Mouse (Mus musculus) neutrophil, adult 5-6 weeks (primary cell): ENCODE results near the gene Heatr4. TPM values are rescaled to one million over a fixed set of nuclear protein-coding genes. Genes with fewer than 3 reads are reported as not detected.
"Not testable (repeated sequence)": the region's sequence is repeated elsewhere in the genome, so short reads cannot be mapped to it uniquely, and the experiment has no call there.

Source experiments
- ATAC-seq: fragments of 151-379, 151-347 bp; 2 replicates; pipeline ENCODE4 v1.8.0; 2017; ENCODE audit warnings: mild to moderate bottlenecking, moderate TSS enrichment; ENCODE audit not compliant: insufficient number of reproducible peaks, poor library complexity, low FRiP score, severe bottlenecking; ENCODE audit errors: extremely low read depth
- total RNA-seq: library from RNA; stranded (forward); fragments of 200-1000 nt; gene quantifications from 2 replicates; pipeline ENCODE4 v1.2.3, GENCODE M21; 2017

Gene Heatr4
- total RNA-seq: not detected in 2 replicates

GRCm38 (mm10) chr12:83984752-83985151, at the start of gene Heatr4:
Gene Heatr4 (minus strand): TSS chr12:83984852.
- no peak for ATAC-seq

GRCm38 (mm10) chr12:84034108-84034507, 49.5 kb upstream of the Heatr4 start:
- no peak for ATAC-seq

GRCm38 (mm10) chr12:84033302-84033701, 48.6 kb upstream of the Heatr4 start:
- ATAC-seq: not testable (repeated sequence)

DNA sequence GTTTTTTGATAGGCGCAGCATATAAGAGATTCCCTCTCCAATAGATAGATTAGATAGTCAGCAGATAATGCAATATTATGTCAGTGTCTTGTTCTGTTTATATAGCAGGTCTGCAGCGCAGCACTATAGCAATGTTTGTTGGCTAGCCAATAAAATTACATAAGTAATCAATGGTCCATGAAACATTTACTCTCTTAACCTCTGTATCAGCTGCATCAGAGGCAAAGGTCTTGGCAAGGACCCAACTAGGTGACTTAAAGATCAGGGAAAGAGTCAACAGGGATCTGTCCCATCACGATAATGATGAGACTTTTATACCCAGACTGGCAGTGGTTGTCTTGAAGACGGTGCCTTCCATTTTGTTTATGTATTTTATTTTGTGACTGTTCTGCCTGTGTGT, 48.2 kb upstream of the Heatr4 start:
- ATAC-seq: no peak

- peak; percentile 96 for ATAC-seq
Measured at GRCm38 (mm10) chr12:84030659-84031332, 46.1 kb upstream of the Heatr4 start.

- not testable (repeated sequence) for ATAC-seq
Measured at GRCm38 (mm10) chr12:84029043-84029442, 44.4 kb upstream of the Heatr4 start.

DNA sequence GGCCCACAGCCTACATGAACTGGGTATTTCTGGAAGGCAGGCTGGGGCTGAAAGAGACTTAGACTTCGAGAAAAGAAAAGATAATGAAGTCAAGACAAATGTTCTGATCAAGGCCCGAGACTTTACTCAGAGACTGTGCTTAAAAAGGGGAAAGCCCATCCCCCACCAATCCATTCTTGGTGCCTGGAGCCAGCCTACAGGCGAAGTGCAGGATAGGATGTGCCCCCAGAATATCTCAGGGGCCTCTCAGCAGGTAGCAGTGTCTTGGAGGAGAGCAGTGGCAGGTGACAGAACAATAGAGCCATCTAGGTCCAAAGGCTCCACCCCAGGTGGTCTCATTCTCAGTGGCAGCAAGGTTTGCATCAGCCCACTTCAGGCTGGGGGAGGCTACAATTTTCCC, 43.7 kb upstream of the Heatr4 start:
- ATAC-seq: not testable (repeated sequence)

DNA sequence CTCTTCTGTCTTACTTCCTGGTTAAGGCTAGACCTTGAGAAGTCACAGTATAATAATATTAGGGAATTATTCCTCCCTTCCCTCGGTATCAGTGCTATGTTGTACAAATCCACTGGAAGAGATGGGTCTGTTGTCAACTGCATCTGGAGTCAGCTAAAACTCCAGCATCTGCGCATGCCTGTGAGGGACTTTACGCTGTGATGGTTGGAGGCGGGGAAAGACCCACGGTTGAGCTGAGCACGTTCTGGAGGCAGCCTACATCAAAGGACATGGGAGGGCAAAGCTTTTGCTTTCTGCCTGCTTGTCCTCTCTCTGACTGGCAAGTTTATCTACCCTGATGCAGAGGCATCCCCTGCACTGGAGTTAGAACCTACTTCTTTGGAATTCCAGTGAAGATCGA, 41.2 kb upstream of the Heatr4 start:
- no peak for ATAC-seq

DNA sequence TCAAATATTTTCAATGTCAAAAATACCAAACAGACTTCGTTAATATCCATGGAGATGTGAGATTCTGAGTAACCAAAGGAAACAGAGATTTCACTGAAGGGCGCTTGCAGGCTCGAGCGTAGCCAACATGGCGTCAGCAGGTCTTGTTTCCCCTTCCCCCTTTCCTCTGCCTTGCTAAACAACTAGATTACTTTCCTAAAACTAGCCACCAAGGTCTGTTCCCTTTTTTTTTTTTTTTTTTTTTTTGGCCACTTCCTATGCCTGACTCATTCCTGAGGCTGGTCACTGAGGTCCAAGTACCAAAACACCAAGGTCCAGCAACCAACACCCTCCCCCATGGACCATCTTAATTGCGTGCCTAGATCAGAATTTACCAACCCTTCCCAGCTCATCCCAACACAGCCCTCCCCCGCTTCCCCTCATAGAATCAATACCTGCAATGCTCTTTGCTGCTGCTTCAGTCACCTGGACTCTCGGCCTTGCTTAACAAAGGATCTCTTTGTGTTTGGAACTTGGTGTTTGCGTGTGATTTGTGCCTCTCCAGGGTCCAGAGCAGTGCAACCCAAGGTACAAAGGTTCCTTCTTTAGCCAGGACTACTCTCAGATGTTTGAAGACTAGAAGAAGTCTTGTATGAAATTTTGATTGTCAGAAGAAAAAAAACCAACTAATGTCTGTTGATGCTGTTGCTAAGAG, 38.5 kb upstream of the Heatr4 start:
- ATAC-seq: peak; percentile 65

- ATAC-seq: not testable (repeated sequence)
Measured at GRCm38 (mm10) chr12:84022266-84022665, 37.6 kb upstream of the Heatr4 start.

DNA sequence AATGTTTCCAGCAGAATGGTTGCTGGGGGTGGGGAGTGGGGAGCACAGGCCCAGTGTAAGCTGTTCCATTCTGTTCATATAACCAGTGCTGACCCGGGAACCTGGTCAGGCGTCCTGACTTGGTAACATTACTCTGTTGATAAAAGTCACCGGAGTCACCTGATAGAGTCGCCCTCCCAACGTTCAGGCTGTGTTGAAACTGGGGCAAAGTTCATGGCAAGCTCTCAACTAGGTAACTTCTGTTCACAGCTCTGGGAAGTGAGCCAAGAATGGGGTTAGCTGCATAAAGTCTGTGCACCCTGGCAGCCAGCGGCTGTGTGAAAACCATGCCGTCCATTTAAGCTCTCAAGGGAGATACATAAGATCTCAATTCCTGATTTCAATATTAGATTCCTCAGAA, 35.9 kb upstream of the Heatr4 start:
- not testable (repeated sequence) for ATAC-seq

GRCm38 (mm10) chr12:84013701-84014100, 29.0 kb upstream of the Heatr4 start:
- no peak for ATAC-seq

- no peak for ATAC-seq
Measured at GRCm38 (mm10) chr12:84013130-84013529, 28.5 kb upstream of the Heatr4 start.

GRCm38 (mm10) chr12:84011251-84012040, 26.8 kb upstream of the Heatr4 start:
- no peak for ATAC-seq

- no peak for ATAC-seq
Measured at GRCm38 (mm10) chr12:84010201-84010600, 25.5 kb upstream of the Heatr4 start.

- not testable (repeated sequence) for ATAC-seq
Measured at GRCm38 (mm10) chr12:84009171-84009965, 24.7 kb upstream of the Heatr4 start, which contains the start of gene Acot1. Gene Acot1 (plus strand): TSS chr12:84009490.

- ATAC-seq: no peak
Measured at GRCm38 (mm10) chr12:84008729-84009128, 24.1 kb upstream of the Heatr4 start.

GRCm38 (mm10) chr12:84008251-84008650, 23.6 kb upstream of the Heatr4 start:
- no peak for ATAC-seq

GRCm38 (mm10) chr12:84003866-84004265, 19.2 kb upstream of the Heatr4 start:
- ATAC-seq: no peak
